Mouse (Mus musculus): Measurements from ENCODE around the gene Clint1.

Clint1 gene

GRCm38 (mm10) chr11:45851516-45852123 is at the start of gene Clint1:
Clint1 (plus strand) TSS chr11:45852051.
- DNase-seq: peak; percentile 83

- DNase-seq: no peak
Measured at GRCm38 (mm10) chr11:45804068-45804467, 47.8 kb upstream of the Clint1 start.

DNA sequence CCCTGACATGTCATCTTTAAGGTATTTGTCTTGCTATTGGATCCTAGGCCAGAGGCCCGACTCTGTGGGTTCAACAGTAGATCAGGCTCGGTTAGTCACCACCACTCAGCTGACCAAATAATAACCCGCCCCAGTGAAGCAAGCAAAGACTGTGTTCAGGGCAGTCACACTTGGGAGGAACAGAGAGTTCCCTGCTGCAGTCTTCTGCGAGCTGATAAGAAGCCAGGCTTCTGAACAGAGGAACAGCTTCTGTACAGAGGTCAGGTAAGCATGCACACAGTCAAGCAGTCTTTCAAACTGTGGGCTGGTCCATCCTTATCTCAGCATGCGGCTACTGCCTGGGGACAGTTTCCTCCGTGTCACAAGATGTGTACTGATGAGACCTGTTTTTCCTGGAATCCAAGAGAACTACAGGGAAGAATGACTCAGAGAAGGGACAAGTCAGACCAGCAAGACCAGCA is 46.5 kb upstream of the Clint1 start:
- DNase-seq: no peak

DNA sequence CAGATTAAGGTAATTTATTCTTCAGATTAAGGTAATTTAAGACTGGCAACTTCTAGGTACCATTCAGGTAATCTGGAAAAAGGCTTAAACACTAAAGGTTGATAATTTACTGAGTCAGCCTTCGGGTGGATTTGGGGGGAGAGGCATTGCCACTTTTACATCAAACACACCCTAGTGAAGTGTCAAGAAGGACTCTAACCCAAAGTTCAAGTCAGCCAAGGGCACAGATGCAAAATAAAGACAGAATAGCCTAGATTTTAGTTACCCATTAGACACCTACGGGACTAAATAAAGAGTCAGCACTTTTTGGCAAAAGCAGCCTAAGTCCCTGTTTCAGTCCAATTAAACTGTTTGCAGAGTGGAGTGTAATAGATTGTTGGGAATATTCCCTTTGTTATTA is 46.0 kb upstream of the Clint1 start:
- no peak for DNase-seq

DNA sequence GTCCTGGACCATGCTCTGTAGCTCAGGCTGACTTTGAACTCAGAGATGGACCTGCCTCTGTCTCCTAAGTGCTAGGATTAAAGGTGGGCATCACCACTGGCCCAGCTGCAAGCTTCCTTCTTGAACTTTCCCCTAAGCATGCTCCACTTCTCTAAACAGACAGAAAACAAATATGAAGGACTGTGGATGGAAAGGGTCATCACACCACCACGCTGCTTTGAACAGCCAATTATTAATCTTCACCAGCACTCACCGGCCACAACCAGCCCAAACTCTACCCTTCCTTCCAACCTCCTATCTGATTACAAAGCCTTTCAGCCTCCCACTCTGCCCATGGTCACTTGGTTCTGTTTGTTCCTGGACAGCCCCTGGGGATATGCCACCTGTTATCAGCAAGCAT is 45.6 kb upstream of the Clint1 start:
- DNase-seq: no peak

DNA sequence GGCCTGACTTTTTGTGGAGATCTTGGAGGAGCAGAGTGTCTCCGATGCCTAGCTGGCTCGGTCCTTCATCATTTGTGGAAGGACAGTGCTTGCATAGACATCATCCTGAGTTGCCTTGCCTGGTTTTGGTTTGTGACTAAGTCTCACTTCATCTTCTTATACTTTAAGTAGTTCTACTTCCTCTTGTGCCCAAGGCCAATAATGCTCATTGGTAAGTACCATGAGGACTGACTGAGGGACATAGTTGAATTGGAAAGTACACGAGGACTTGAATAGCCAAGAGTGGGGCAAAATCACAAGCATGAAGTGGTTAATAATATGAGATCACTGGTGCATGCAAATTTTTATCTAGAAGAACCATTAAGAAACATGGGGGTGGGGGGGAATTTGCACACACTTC is 45.0 kb upstream of the Clint1 start:
- no peak for DNase-seq

- peak; percentile 55 for DNase-seq
Measured at GRCm38 (mm10) chr11:45807820-45808219, 44.0 kb upstream of the Clint1 start.

DNA sequence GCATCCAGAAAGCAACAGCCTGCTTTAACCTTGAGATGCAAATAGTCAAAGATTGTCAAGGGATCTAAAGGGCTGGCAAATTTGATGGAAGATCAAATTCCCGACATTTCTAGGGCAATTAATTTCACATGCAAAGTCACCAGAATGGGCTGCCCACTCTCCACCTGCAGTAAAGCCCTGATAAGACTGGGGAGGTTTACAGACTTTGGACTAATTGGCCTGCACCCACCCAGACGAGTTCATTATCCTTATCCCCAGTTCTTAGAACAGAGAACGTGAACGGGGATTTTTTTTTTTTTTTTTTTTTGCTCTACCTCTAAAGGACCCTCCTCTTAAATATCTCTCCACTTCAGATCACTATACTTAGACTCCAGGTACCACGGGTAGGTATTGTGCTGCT is 42.4 kb upstream of the Clint1 start:
- no peak for DNase-seq

GRCm38 (mm10) chr11:45810056-45810455 is 41.8 kb upstream of the Clint1 start:
- no peak for DNase-seq

GRCm38 (mm10) chr11:45810805-45811204 is 41.0 kb upstream of the Clint1 start:
- no peak for DNase-seq

- no peak for DNase-seq
Measured at GRCm38 (mm10) chr11:45815603-45816002, 36.2 kb upstream of the Clint1 start.

DNA sequence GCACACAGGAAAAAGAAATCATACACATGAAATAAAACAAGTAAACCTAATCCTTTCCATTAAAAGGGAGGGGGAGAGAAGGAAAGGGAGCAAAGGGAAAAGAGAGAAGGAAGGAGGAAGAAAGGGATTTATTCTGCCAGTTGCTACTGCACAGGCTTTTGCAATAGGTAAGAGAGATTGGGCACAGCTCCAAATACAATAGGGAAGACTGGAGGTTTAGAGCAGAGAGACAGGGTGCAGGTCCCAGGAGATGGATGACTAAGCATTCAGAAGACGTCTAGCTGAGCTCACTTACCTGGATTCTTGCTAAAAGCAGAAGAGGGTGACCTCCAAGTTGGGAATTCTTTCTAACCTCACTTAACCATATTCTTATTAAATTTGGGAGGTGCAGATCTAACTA is 35.1 kb upstream of the Clint1 start:
- DNase-seq: no peak

DNA sequence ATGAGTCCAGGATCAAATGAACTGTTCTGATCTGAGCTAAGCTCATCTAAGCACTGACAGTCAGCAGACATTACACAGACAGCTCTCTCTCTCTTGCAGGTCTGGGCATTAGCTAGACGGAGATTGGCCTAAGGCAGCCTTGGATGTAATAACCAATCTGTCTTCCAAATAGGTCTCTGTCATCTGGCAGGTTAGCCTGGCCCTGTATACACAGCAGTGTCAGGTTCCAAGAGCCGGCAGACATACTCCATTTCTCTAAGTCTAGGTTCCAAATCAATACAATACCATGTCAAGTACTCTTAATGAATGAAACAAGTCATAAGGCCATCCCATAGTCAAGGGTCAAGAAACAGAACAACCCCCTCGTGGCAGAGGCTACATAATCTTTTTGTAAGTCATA is 33.9 kb upstream of the Clint1 start:
- DNase-seq: no peak

DNA sequence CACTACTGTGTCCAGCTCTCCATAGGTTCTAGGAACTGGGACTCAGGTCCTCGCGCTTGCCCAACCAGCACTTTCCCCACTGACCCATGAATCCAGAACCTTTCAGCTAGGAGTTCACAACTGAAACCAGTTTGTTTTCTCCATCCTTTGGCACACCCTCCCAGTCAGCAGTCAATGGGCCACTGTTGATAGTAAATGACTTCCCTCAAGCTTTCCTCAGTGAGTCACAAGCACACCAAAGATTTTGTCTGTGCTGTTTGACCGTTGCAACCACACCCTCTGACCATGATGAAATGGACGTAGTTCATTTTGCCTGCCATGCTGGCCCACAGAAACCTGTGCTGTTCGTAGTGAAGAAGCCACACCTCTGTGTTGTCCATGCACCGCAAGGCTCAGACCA is 30.9 kb upstream of the Clint1 start:
- DNase-seq: no peak

DNA sequence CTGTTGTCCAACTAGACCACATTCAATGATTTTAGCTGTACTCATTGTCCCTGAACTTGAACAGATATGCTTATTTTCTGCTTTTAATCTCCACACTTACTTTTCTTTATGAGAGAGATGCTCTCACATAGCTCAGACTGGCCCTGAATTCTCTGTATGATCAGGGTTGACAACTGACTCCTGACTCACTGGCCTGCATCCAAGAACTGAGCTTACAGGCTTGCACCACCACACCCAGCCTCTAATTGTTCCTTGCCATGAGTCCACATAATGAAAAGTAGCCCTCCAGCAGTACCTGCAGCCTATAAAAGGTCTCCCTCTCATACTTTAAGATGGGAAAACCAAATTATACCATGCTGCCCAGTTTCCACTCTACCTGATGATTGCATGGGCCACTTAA is 21.7 kb upstream of the Clint1 start:
- DNase-seq: no peak

- no peak for DNase-seq
Measured at GRCm38 (mm10) chr11:45830743-45831310, 21.0 kb upstream of the Clint1 start.

GRCm38 (mm10) chr11:45831476-45832143 is 20.2 kb upstream of the Clint1 start:
- DNase-seq: no peak

- DNase-seq: no peak
Measured at GRCm38 (mm10) chr11:45835625-45836255, 16.1 kb upstream of the Clint1 start.

- DNase-seq: no peak
Measured at GRCm38 (mm10) chr11:45837257-45837817, 14.5 kb upstream of the Clint1 start.

DNA sequence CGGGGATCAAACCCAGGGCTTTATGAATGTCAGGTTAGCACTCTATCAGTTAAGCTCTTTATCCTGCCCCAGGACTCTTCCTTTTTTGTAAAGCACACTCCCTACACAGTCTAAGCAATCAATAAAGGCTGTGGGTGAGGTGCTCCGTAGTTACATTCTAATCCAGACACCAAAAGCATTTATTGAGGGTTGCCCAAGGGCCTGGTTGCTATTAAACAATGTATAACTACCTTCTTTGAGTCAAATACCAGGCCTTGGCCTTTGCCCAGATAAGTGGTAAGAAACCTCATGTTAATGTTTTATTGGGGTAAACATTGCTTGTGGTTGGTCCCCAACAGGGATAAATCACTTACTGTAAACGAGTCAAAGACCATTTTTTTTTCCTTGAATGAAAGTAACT is 13.4 kb upstream of the Clint1 start:
- DNase-seq: no peak

DNA sequence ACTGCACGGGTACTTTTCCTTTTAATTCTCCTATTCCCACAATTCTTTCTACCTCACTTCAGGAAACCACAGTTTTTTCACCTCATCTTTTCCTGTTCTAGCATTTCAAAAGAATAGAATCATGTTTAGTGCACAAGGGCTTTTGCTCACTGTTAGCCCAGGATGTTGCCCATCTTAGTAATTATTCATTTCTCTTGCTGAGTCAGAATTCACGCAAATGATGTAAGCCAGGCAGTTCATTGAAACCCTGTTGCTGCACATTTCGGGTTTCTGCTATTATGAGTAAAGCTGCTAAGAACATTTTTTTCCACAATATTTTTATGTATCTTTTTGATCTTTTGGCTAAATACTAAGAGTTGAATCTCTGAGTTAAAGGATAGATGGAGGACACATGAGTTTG is 11.5 kb upstream of the Clint1 start:
- no peak for DNase-seq

DNA sequence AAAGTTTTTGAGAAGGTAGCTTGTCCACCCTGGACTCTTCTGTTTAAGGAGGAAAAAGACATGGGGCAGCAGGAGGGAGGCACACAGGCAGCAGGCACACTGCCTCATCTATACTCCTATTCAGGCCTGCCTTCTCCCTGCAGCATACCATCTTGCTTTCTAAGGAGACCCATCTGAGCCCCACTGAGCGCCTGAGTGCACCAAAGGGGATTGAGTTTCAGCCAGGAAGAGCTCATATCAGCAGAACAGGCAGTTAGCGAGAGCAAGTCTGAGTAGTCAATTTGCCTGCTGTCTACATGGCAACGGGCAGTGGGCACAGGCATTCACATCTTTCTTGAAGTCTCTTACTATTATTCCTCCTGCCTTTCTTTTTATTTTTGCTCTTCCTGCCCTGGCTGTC is 5.8 kb upstream of the Clint1 start:
- DNase-seq: no peak

GRCm38 (mm10) chr11:45847548-45847947 is 4.3 kb upstream of the Clint1 start:
- DNase-seq: no peak

- no peak for DNase-seq
Measured at GRCm38 (mm10) chr11:45848253-45848652, 3.6 kb upstream of the Clint1 start.
